Mouse (Mus musculus): Measurements from ENCODE around the gene Jmjd7.

The Jmjd7 gene

GRCm38 (mm10) chr2:120026984-120027949, at the start of gene Jmjd7, which contains the start of gene Gm28042:
Gene Jmjd7, plus strand, starts transcription at chr2:120027483.
Gene Gm28042, plus strand, starts transcription at chr2:120027493.
- DNase-seq = peak; percentile 90 to 91

- DNase-seq = no peak
These were observed 46.8 kb upstream of the Jmjd7 start for GRCm38 (mm10) chr2:119980343-119980986.

- DNase-seq = no peak
These were observed 45.7 kb upstream of the Jmjd7 start for GRCm38 (mm10) chr2:119981631-119982030.

DNA sequence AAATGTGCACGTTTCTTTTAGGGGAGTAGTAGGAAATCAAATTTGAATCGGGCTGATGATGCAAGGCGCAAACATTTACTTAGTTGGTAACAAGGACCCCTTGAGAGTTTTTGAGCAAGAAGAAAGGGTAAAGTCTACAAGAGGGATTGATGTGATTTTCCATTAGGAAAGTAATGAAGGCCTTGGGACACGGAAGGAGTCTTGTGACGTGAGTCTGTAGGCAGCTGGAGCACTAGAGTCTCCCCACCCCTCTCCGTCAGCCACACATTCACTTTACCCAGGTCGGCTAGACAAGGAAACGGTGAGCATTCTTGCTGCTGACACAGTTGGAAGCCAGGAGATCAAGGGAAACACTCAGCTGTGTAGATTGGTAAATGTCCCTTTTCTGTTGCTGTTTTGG, 41.4 kb upstream of the Jmjd7 start:
- no peak for DNase-seq

DNA sequence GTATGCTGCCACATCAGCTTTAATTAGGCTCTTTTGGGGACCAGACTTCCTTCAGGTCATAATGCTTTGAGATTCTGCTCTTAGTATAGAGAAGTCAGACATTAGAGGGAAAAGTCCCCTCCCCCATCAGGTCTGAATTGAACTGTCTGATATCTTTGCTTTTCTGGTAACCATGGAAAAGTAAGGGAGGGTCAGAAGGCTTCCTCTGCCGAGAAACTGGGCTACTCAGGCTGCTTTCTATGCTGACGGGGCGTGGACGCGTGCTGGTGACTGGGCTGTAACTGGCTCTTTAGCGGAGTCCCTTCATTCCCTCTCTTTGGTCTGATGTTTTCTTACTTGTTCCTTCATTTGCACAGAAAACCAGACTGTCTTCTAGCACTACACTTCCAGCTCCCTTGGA, 40.9 kb upstream of the Jmjd7 start:
- no peak for DNase-seq

DNA sequence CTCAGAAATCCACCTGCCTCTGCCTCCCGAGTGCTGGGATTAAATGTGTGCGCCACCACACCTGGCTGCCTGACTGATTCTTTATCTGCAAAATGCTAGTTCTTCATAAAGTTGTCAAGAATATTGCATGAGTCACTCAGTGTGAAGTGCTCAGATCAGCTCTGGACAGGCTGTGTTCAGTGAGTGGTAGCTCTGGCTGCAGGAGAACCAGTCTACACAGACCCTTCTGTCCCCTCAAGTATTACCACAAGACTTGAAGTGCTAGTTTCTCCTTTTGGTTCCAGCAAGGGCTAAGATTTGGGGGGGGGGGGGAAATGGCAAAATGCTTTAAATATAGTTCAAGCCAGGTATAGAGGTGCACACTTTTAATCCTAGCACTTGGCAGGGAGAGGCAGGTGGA, 39.8 kb upstream of the Jmjd7 start:
- DNase-seq = no peak

- no peak for DNase-seq
These were observed 38.3 kb upstream of the Jmjd7 start for GRCm38 (mm10) chr2:119988952-119989351.

DNA sequence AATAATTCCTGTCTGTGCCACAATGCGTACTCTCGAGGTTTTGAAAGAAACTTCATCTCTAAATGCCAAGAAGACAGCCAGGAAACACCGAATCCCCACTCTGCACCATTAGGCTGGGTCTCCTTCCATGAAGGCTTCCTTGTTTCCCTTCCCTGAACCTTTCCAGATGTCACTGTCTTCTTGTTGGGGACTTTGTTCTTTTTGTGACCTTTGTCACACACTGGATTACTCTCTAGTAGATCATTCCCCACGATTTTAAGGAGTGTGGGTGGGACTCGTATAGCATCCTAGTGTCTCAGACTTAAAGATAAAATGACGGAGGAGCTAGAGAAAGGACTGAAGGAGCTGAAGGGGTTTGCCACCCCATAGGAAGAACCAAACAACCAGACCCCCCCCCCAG, 36.4 kb upstream of the Jmjd7 start:
- DNase-seq = no peak

- no peak for DNase-seq
These were observed 34.9 kb upstream of the Jmjd7 start for GRCm38 (mm10) chr2:119992349-119992748.

GRCm38 (mm10) chr2:119993515-119993914, 33.8 kb upstream of the Jmjd7 start:
- DNase-seq = no peak

- no peak for DNase-seq
These were observed 32.4 kb upstream of the Jmjd7 start for GRCm38 (mm10) chr2:119994839-119995238.

GRCm38 (mm10) chr2:119995391-119996281, 31.6 kb upstream of the Jmjd7 start:
- no peak for DNase-seq

- DNase-seq = no peak
These were observed 29.9 kb upstream of the Jmjd7 start for GRCm38 (mm10) chr2:119997354-119997753.

- no peak for DNase-seq
These were observed 27.6 kb upstream of the Jmjd7 start for GRCm38 (mm10) chr2:119999731-120000130.

GRCm38 (mm10) chr2:120000882-120001584, 26.2 kb upstream of the Jmjd7 start:
- DNase-seq = no peak

- DNase-seq = no peak
These were observed 25.3 kb upstream of the Jmjd7 start for GRCm38 (mm10) chr2:120001956-120002355.

GRCm38 (mm10) chr2:120003970-120004369, 23.3 kb upstream of the Jmjd7 start:
- DNase-seq = no peak

DNA sequence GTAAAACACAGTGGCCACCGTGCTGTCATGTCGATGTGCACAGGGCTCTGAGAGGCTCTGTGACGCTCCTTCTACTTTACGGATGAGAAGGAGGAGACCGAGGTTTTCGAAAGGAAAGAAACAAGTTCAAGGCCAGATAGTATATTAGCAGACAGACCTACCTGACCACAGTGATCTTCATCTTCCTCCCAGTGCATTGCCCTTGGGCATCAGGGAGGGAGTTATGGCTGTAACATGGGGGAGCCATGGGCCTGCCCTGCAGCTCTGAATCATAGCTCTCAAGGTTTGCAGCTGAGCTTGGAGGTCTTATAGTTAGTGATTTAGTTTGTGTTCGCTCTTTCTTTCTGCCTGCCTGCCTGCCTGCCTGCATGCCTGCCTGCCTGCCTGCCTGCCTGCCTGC, 20.6 kb upstream of the Jmjd7 start:
- no peak for DNase-seq

- DNase-seq = no peak
These were observed 19.5 kb upstream of the Jmjd7 start for GRCm38 (mm10) chr2:120007680-120008210.

- DNase-seq = no peak
These were observed 18.6 kb upstream of the Jmjd7 start for GRCm38 (mm10) chr2:120008672-120009071.

- no peak for DNase-seq
These were observed 15.7 kb upstream of the Jmjd7 start for GRCm38 (mm10) chr2:120011462-120012200.
